Mouse (Mus musculus) heart, embryonic 15.5 days (tissue): ENCODE measurements at regions not wholly inside any gene's neighbourhood (a gene's known extent, or its start where the extent isn't known, plus 50 kb on each side); places are given as distances from the start of the nearest gene placed in this dataset.

Source experiments
- ATAC-seq: fragments of 200-750 bp; cut with Nextera tagmentation; replicated peaks from 2 replicates; pipeline ENCODE4 v1.8.0; 2017; ENCODE audit warnings: low read depth, moderate TSS enrichment; ENCODE audit not compliant: insufficient number of reproducible peaks, insufficient read depth, low FRiP score
- H3K27ac ChIP-seq: fragments of 300-500 bp; sonication (generic); 2 replicates; pipeline ENCODE4 v1.5.1; 2015; ENCODE audit warnings: mild to moderate bottlenecking, inconsistent platforms
- H3K27me3 ChIP-seq: fragments of 300-500 bp; sonication (generic); 2 replicates; pipeline ENCODE4 v1.6.1; 2015; ENCODE audit warnings: inconsistent platforms
- H3K36me3 ChIP-seq: fragments of 300-500 bp; sonication (generic); 2 replicates; pipeline ENCODE4 v1.6.1; 2015; ENCODE audit warnings: mild to moderate bottlenecking, inconsistent platforms
- H3K4me1 ChIP-seq: fragments of 300-500 bp; sonication (generic); replicated peaks from 2 replicates; pipeline ENCODE4 v1.6.1; 2015; ENCODE audit warnings: inconsistent platforms
- H3K4me2 ChIP-seq: fragments of 300-500 bp; sonication (generic); 2 replicates; pipeline ENCODE4 v1.6.1; 2015; ENCODE audit warnings: inconsistent platforms, mild to moderate bottlenecking, moderate library complexity
- H3K4me3 ChIP-seq: fragments of 300-500 bp; sonication (generic); 2 replicates; pipeline ENCODE4 v1.5.1; 2015; ENCODE audit warnings: mild to moderate bottlenecking, inconsistent platforms
- H3K9ac ChIP-seq: fragments of 300-500 bp; sonication (generic); 2 replicates; pipeline ENCODE4 v1.6.1; 2015; ENCODE audit warnings: mild to moderate bottlenecking, inconsistent platforms
- H3K9me3 ChIP-seq: fragments of 300-500 bp; sonication (generic); replicated peaks from 2 replicates; pipeline ENCODE4 v1.6.1; 2016; ENCODE audit warnings: inconsistent platforms
- WGBS: fragments of 180-500 bp; shearing (Covaris S2); methylation state at CpG from one replicate; pipeline ENCODE4 v1.1.7; 2015; ENCODE audit warnings: mixed read lengths; 5-methylcytosine and 5-hydroxymethylcytosine counted together

DNA sequence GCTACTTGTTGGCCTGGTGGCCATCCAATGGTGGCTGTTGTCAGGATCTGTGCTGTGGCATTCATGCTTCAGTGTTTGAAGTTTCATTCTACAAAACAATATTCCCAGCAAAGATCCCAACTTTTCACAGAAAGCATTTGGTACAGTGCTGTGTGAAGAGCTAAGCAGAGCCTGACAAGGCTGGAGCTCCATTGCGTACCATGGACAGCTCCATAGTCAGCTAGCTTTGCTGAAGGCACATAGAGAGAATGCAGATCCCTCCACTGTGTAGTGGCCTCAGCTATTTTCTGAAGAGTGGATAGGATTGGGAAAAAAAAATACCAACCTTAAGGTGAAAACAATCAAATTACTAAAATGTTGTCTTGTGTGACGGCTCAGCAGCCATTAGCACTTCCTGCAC is 50.5 kb upstream of the Zfp746 start:
- H3K9me3 ChIP-seq = no peaks in the 10 kb centered on the region
- no peak overlapping the region for H3K9ac ChIP-seq
- H3K27ac ChIP-seq = no peak overlapping the region
- no peak for ATAC-seq
- no peaks in the 10 kb centered on the region for H3K36me3 ChIP-seq
- no peak overlapping the region for H3K4me3 ChIP-seq
- H3K4me2 ChIP-seq = no peak overlapping the region
- H3K4me1 ChIP-seq = no peaks in the 10 kb centered on the region
- H3K27me3 ChIP-seq = no peaks in the 10 kb centered on the region
- 39% methylated on average over 2 of the region's 2 CpGs for WGBS
